Mouse (Mus musculus) C2C12 (cell line): ENCODE measurements at regions not wholly inside any gene's neighbourhood (a gene's known extent, or its start where the extent isn't known, plus 50 kb on each side); places are given as distances from the start of the nearest gene placed in this dataset.

Experiments used
- H3K27me3 ChIP-seq: one replicate; pipeline ENCODE4 v1.6.1; 2011; ENCODE audit not compliant: control insufficient read depth, insufficient read depth, insufficient read length
- H3K36me3 ChIP-seq: one replicate; pipeline ENCODE4 v1.6.1; 2011; ENCODE audit not compliant: control insufficient read depth, insufficient read depth
- H3K4me3 ChIP-seq: one replicate; pipeline ENCODE4 v1.5.1; 2011; ENCODE audit warnings: mild to moderate bottlenecking, control low read depth; ENCODE audit not compliant: poor library complexity, insufficient read depth, severe bottlenecking
- H3K79me2 ChIP-seq: one replicate; pipeline ENCODE4 v1.6.1; 2011; ENCODE audit not compliant: control insufficient read depth, insufficient read depth
- H3K79me3 ChIP-seq: one replicate; pipeline ENCODE4 v1.6.1; 2011; ENCODE audit warnings: low read depth, control low read depth
- H3ac ChIP-seq: one replicate; pipeline ENCODE3; 2011; ENCODE audit warnings: low read depth; ENCODE audit not compliant: control insufficient read depth, insufficient read length
- CEBPB ChIP-seq: IDR thresholded peaks from one replicate; pipeline ENCODE4 v1.6.1; 2011; ENCODE audit warnings: low read depth, mild to moderate bottlenecking, control low read depth, moderate library complexity
- CTCF ChIP-seq: IDR thresholded peaks from one replicate; pipeline ENCODE4 v1.5.1; 2011; ENCODE audit not compliant: control insufficient read depth, insufficient read depth, insufficient read length
- FOSL1 ChIP-seq: IDR thresholded peaks from one replicate; pipeline ENCODE4 v1.8.0; 2011; ENCODE audit warnings: mild to moderate bottlenecking, low read length; ENCODE audit not compliant: poor library complexity, insufficient read depth, severe bottlenecking
- MAX ChIP-seq: IDR thresholded peaks from one replicate; pipeline ENCODE4 v1.6.1; 2011; ENCODE audit warnings: mild to moderate bottlenecking, control low read depth
- MYOD1 ChIP-seq: IDR thresholded peaks from one replicate; pipeline ENCODE4 v1.6.1; 2011; ENCODE audit warnings: low read depth; ENCODE audit not compliant: control insufficient read depth, insufficient read length
- MYOG ChIP-seq: IDR thresholded peaks from one replicate; pipeline ENCODE4 v1.6.1; 2011; ENCODE audit not compliant: control insufficient read depth, insufficient read length; ENCODE audit errors: extremely low read depth
- USF1 ChIP-seq: IDR thresholded peaks from one replicate; pipeline ENCODE4 v1.6.1; 2011; ENCODE audit warnings: low read depth, mild to moderate bottlenecking, control low read depth, moderate library complexity

- H3K36me3 ChIP-seq = no peaks in the 10 kb centered on the region
- H3K79me3 ChIP-seq = no peaks in the 10 kb centered on the region
- H3K27me3 ChIP-seq = no peaks in the 10 kb centered on the region
- no peak overlapping the region for H3ac ChIP-seq
- H3K79me2 ChIP-seq = no peaks in the 10 kb centered on the region
- H3K4me3 ChIP-seq = no peak overlapping the region
- TF ChIP-seq MYOD1 (no peak), MYOG (no peak), MAX (no peak), USF1 (no peak), CEBPB (no peak), CTCF (no peak), FOSL1 (no peak)
These were observed 1000.2 kb upstream of the Manea start for GRCm38 (mm10) chr4:27346892-27347291.

- Histone ChIP-seq H3K27me3 (no peaks in the 10 kb centered on the region), H3K79me2 (no peaks in the 10 kb centered on the region), H3ac (no peak overlapping the region), H3K79me3 (no peaks in the 10 kb centered on the region), H3K4me3 (no peak overlapping the region), H3K36me3 (no peaks in the 10 kb centered on the region)
- TF ChIP-seq MAX = no peak
- TF ChIP-seq FOSL1 = no peak
- no peak for TF ChIP-seq MYOG
- no peak for TF ChIP-seq MYOD1
- no peak for TF ChIP-seq CTCF
- TF ChIP-seq USF1 = no peak
- no peak for TF ChIP-seq CEBPB
These were observed 986.6 kb upstream of the Manea start for GRCm38 (mm10) chr4:27333279-27333678.
